Mouse (Mus musculus) lung, postnatal 36 days (tissue): ENCODE data around the gene Mks1.

Experiments used
- DNase-seq: peaks from one replicate; pipeline ENCODE4 v3.0.0; 2022; ENCODE audit warnings: mixed read lengths

Mks1 gene

DNA sequence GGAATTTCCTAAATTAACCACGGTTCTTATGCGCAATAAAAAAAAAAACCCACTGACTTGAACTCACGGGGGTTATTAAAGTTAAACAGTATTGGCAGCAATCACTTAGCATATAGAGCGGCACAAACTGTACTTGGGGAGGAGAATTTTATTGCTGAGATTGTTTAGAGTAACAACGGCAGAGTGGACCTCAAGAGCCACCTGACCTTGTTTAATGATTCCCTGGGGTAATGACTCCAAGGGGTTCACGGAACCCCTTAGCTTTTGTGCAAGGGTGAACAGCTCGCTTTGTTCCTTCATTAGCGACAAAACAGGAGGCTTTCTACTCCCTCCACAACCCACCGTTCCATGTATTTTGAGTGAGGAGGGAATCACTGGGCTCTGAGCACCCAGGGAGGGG lies 26.8 kb downstream of the Mks1 start:
- no peak for DNase-seq

DNA sequence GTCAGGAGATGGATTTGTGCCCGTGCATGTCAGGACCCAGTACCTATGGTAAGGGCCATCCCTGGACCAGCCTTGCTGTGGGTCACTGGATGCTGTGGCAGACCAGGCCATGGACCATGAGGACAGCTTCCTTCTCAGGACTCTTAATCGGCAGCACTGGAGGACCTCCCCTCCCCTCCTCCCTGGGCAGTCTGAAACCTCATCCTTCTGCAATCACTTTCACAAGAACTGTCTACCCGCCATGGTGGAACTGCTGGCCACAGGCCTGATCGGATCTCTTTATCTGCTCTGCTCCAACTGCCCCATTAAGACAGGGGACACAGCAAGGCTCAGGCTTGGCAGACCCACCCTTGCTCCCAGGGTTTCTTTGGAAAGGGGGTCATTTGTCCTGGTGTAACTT lies 28.7 kb downstream of the Mks1 start:
- no peak for DNase-seq

DNA sequence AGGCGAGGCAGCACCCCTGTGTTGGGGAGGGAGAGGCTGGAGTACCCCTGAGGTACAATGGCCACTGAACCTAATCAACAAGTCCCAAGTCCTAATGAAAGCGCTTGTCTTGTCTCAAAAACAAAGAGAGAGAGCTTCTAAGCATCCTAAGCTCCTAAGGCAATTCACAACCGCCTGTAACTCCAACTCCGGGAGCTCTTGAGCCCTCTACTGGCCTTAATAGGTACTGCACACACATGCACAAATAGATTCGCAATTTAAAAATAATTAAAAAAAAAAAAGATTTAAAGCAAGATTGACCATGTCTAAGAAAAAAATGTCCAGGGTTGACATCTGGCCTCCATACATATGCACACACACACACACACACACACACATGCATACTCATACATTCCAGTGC lies 30.5 kb downstream of the Mks1 start:
- DNase-seq: peak; percentile 19

DNA sequence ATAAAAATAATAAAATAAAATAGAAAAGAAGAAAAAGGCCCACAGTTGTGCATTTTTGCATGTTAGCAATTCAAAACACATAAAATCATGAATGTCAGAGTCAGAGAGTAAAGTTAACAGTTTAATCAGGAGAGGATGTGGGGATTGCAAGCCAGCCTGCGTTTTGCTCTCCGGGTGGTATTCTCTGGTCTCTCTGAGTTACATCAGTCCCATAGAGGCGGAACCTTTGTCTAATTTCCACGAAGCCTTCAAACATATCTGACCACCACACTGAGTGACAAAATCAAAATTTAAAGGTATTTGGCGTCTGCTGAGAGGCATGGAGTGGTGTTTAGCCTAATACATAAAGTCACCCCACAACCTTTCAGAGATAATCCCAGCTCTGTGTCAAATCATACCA lies 31.8 kb downstream of the Mks1 start:
- DNase-seq: no peak

DNA sequence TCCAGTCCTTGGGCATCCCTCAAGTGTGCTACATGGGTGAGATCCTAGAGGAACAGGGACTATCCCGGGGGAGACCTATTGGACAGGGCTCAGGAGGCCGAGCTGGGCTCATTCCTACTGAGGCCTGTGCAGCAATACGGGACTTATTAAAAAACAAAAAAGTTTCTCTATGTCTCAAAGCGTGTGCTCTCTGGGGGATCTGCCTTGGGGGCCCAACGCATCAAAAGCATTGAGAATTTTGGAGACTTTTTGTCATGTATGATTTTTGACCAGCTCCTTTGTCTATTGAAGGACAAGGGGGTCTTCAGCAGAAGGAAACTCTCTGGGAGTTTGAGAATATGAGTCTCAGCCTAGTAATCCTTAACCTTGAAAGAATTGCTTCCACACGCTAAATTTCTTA lies 39.2 kb downstream of the Mks1 start, which contains the start of gene Olfr462:
Gene Olfr462, minus strand, starts transcription at position 101 of the 400 bp plus-strand sequence.
- DNase-seq: no peak

DNA sequence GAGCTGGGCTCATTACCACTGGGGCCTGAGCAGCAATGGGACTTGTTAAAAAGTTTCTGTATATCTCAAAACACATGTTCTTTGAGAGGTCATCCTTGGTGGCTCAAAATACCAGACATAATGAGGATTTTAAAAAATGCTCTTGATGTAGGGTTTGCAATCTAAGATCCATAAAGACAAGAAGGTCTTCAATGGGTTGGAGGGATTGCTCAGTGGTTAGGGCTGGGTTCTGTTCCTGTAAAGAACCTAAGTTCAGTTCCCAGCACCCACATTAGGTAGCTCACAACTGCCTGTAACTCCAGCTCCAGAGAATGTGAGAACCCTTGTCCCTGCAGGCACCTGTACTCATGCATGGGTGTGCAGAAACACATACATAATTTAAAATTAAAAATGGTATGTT lies 44.3 kb downstream of the Mks1 start, which contains the start of gene Olfr463:
Gene Olfr463, minus strand, starts transcription at position 101 of the 400 bp plus-strand sequence.
- no peak for DNase-seq

DNA sequence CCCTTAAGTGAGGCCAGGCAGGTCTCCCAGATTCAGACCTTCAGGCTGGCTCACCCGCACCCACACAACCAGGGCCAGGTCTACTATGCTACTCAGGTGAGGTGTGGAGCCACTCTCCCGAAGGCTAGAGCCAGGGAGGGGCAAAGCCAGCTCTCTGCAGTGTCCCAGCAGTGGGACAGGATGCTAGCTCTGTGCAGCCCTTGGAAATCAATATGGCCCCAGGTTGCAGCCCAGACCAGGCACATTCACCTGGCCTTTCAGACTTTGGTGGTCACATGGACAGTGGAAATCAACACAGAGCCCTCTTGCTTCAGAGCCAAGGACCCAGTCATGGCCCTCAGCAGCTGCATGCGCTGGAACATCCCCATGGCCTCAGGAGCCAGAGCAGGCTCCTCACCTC lies 51.3 kb downstream of the Mks1 start:
- DNase-seq: no peak
